Mouse (Mus musculus): ENCODE results near the gene Dnajc11. TPM values are rescaled to one million over a fixed set of nuclear protein-coding genes. Genes with fewer than 3 reads are reported as not detected.

The Dnajc11 gene
- polyA plus RNA-seq, 1 experiment, result 31.6 TPM

- TF ChIP-seq CTCF (IDR thresholded peaks at IDR 0.05; ENCODE audit: extremely low read depth, insufficient read depth, insufficient read length, insufficient replicate concordance) (no peak), POLR2A (IDR thresholded peaks at IDR 0.05; ENCODE audit: low read depth, low read length) (no peak)
- Histone ChIP-seq H3K4me3 (ENCODE audit: extremely low read depth, insufficient read depth, insufficient read length) (no peak overlapping the region), H3K27ac (ENCODE audit: insufficient read depth, low read length) (no peak overlapping the region)
Measured at GRCm38 (mm10) chr4:151932576-151933504, 651 bp upstream of the Dnajc11 start.

GRCm38 (mm10) chr4:151934215-151934572 lies 703 bp downstream of the Dnajc11 start:
- no peak for TF ChIP-seq POLR2A (IDR thresholded peaks at IDR 0.05; ENCODE audit: low read depth, low read length)
- no peak for TF ChIP-seq CTCF (IDR thresholded peaks at IDR 0.05; ENCODE audit: extremely low read depth, insufficient read depth, insufficient read length, insufficient replicate concordance)
- Histone ChIP-seq H3K4me1 (ENCODE audit: control insufficient read depth, insufficient read depth, insufficient read length) (no peaks in the 10 kb centered on the region; the same call in none of the 2 replicates), H3K36me3 (ENCODE audit: control insufficient read depth, insufficient read depth, low read length) (no peaks in the 10 kb centered on the region), H3K4me3 (ENCODE audit: extremely low read depth, insufficient read depth, insufficient read length) (peak overlapping the region; percentile 94), H3K27ac (ENCODE audit: insufficient read depth, low read length) (no peak overlapping the region), H3K27me3 (ENCODE audit: control insufficient read depth, insufficient read depth, low read length) (no peaks in the 10 kb centered on the region)
- DNase-seq (ENCODE audit: low read depth in 1 of 2, low spot score in 2 of 2), result no peak
- under 1% methylated on average over 23 of the region's 23 CpGs for whole genome bisulfite sequencing

More at GRCm38 (mm10) chr4:151932576-151933504, 651 bp upstream of the Dnajc11 start:
- no peaks in the 10 kb centered on the region; the same call in none of the 2 replicates for H3K4me1 ChIP-seq (ENCODE audit: control insufficient read depth, insufficient read depth, insufficient read length)
- DNase-seq (ENCODE audit: low read depth in 1 of 2, low spot score in 2 of 2), result no peak
- no peaks in the 10 kb centered on the region for H3K36me3 ChIP-seq (ENCODE audit: control insufficient read depth, insufficient read depth, low read length)
- WGBS, result 72% methylated on average over 13 of the region's 13 CpGs
- no peaks in the 10 kb centered on the region for H3K27me3 ChIP-seq (ENCODE audit: control insufficient read depth, insufficient read depth, low read length)

GRCm38 (mm10) chr4:151937441-151937840 lies 4.0 kb downstream of the Dnajc11 start:
- DNase-seq (ENCODE audit: low read depth in 1 of 2, low spot score in 2 of 2), result no peak
- no peaks in the 10 kb centered on the region for H3K36me3 ChIP-seq (ENCODE audit: control insufficient read depth, insufficient read depth, low read length)

GRCm38 (mm10) chr4:151938089-151938488 lies 4.6 kb downstream of the Dnajc11 start:
- Histone ChIP-seq H3K27me3 (ENCODE audit: control insufficient read depth, insufficient read depth, low read length) (no peaks in the 10 kb centered on the region), H3K4me1 (ENCODE audit: control insufficient read depth, insufficient read depth, insufficient read length) (no peaks in the 10 kb centered on the region; the same call in none of the 2 replicates), H3K4me3 (ENCODE audit: extremely low read depth, insufficient read depth, insufficient read length) (no peak overlapping the region), H3K36me3 (ENCODE audit: control insufficient read depth, insufficient read depth, low read length) (no peaks in the 10 kb centered on the region), H3K27ac (ENCODE audit: insufficient read depth, low read length) (no peak overlapping the region)
- TF ChIP-seq POLR2A (IDR thresholded peaks at IDR 0.05; ENCODE audit: low read depth, low read length) (no peak), CTCF (IDR thresholded peaks at IDR 0.05; ENCODE audit: extremely low read depth, insufficient read depth, insufficient read length, insufficient replicate concordance) (no peak)
- 94% methylated on average over 3 of the region's 3 CpGs for WGBS
- no peak for DNase-seq (ENCODE audit: low read depth in 1 of 2, low spot score in 2 of 2)

More at GRCm38 (mm10) chr4:151937441-151937840, 4.0 kb downstream of the Dnajc11 start:
- Histone ChIP-seq H3K27me3 (ENCODE audit: control insufficient read depth, insufficient read depth, low read length) (no peaks in the 10 kb centered on the region), H3K4me1 (ENCODE audit: control insufficient read depth, insufficient read depth, insufficient read length) (no peaks in the 10 kb centered on the region; the same call in none of the 2 replicates), H3K4me3 (ENCODE audit: extremely low read depth, insufficient read depth, insufficient read length) (no peak overlapping the region), H3K27ac (ENCODE audit: insufficient read depth, low read length) (no peak overlapping the region)
- TF ChIP-seq POLR2A (IDR thresholded peaks at IDR 0.05; ENCODE audit: low read depth, low read length), result no peak
- no peak for TF ChIP-seq CTCF (IDR thresholded peaks at IDR 0.05; ENCODE audit: extremely low read depth, insufficient read depth, insufficient read length, insufficient replicate concordance)
- 92% methylated on average over 13 of the region's 13 CpGs for whole genome bisulfite sequencing

GRCm38 (mm10) chr4:151946211-151946610 lies 12.7 kb downstream of the Dnajc11 start:
- H3K4me1 ChIP-seq (ENCODE audit: control insufficient read depth, insufficient read depth, insufficient read length), result no peaks in the 10 kb centered on the region
- WGBS, result 94% methylated on average over 11 of the region's 11 CpGs
- H3K36me3 ChIP-seq (ENCODE audit: control insufficient read depth, insufficient read depth, low read length), result peaks cover 4% of the 10 kb centered on the region; the same call in 1 of the 2 replicates
- no peak for TF ChIP-seq CTCF (IDR thresholded peaks at IDR 0.05; ENCODE audit: extremely low read depth, insufficient read depth, insufficient read length, insufficient replicate concordance)
- no peak for TF ChIP-seq POLR2A (IDR thresholded peaks at IDR 0.05; ENCODE audit: low read depth, low read length)
- H3K4me3 ChIP-seq (ENCODE audit: extremely low read depth, insufficient read depth, insufficient read length), result no peak overlapping the region
- H3K27me3 ChIP-seq (ENCODE audit: control insufficient read depth, insufficient read depth, low read length), result no peaks in the 10 kb centered on the region
- no peak overlapping the region for H3K27ac ChIP-seq (ENCODE audit: insufficient read depth, low read length)
- no peak for DNase-seq (ENCODE audit: low read depth in 1 of 2, low spot score in 2 of 2)

- Histone ChIP-seq H3K4me3 (ENCODE audit: extremely low read depth, insufficient read depth, insufficient read length) (no peak overlapping the region), H3K36me3 (ENCODE audit: control insufficient read depth, insufficient read depth, low read length) (peaks cover 11% of the 10 kb centered on the region), H3K27ac (ENCODE audit: insufficient read depth, low read length) (no peak overlapping the region), H3K27me3 (ENCODE audit: control insufficient read depth, insufficient read depth, low read length) (no peaks in the 10 kb centered on the region), H3K4me1 (ENCODE audit: control insufficient read depth, insufficient read depth, insufficient read length) (no peaks in the 10 kb centered on the region)
- DNase-seq (ENCODE audit: low read depth in 1 of 2, low spot score in 2 of 2), result no peak
- TF ChIP-seq POLR2A (IDR thresholded peaks at IDR 0.05; ENCODE audit: low read depth, low read length), result no peak
- WGBS, result 95% methylated on average over 14 of the region's 14 CpGs
Measured at GRCm38 (mm10) chr4:151948497-151949471, 15.3 kb downstream of the Dnajc11 start.
